Mouse (Mus musculus) lung, postnatal 14 days (tissue): ENCODE data around the gene Hist1h4j.
"Not testable (repeated sequence)": the region's sequence is repeated elsewhere in the genome, so short reads cannot be mapped to it uniquely, and the experiment has no call there.

Experiments used
- DNase-seq: peaks from one replicate; pipeline ENCODE4 v3.0.0; 2021

Gene Hist1h4j

DNA sequence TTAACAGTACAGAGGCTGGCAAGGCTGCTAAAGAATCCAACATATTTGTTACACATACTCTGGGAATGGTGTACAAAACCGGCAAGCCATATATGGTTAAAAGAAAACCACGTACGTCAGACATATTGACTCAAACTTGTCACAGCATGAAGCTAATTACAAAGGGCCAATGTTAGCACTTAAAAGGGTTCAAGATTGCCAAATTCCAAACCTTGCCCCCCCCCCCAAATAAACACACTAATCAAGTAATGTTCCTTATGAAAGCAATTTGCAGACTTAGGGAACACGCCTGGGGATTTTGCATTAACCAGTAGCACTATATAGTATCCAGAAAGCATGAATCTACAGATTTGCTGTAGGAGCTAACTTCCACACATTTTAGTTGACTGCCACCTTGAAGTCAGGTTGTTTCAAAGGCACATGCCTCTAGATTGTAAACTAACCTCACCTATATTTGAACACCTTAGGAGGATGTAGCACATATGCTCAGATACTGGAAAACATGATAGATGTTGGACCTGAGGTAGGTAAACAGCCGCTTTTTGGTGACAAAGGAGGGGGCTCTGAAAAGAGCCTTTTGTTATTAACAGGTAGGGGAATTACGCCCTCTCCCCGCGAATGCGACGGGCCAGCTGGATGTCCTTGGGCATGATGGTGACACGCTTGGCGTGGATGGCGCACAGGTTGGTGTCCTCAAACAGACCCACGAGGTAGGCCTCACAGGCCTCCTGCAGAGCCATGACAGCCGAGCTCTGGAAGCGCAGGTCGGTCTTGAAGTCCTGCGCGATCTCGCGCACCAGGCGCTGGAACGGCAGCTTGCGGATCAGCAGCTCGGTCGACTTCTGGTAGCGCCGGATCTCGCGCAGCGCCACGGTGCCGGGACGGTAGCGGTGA is 47.7 kb downstream of the Hist1h4j start:
- DNase-seq = not testable (repeated sequence)

DNA sequence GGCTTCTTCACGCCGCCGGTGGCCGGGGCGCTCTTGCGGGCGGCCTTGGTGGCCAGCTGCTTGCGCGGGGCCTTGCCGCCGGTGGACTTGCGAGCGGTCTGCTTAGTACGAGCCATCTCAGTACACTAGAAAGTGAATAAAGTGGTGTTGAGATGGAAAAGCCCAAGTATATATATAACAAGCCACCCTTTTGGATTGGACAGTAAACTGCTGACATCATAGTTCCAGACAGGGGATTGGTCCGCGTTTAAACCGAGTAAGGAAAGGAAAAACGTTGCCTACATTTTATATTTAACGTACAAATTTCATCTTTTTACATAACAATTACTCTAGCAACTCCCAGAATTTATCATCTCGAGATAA is 48.4 kb downstream of the Hist1h4j start, which contains the start of gene Hist1h3i:
Hist1h3i (minus strand) TSS at position 116 of the 363 bp plus-strand sequence.
- DNase-seq = peak; percentile 42

DNA sequence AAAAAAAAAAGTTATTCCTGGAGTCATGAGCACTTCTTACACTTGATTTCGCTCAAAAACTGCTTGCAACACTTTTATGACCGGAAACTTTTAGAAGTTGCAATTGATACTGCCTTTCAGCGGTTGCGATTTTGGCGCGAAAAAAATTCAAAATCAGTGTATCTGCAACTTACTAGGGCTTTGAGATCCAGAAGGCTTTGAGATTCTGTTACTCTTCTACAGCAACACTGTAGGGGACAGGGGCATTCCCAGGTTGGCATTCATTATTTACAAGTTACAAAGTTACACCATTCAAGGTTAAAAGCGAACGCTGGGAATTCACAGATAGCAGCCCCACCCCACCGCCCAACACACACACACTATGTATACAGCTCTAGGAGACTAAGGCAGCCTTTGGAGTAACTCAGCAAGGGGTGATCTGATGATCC is 48.9 kb downstream of the Hist1h4j start:
- DNase-seq = no peak

DNA sequence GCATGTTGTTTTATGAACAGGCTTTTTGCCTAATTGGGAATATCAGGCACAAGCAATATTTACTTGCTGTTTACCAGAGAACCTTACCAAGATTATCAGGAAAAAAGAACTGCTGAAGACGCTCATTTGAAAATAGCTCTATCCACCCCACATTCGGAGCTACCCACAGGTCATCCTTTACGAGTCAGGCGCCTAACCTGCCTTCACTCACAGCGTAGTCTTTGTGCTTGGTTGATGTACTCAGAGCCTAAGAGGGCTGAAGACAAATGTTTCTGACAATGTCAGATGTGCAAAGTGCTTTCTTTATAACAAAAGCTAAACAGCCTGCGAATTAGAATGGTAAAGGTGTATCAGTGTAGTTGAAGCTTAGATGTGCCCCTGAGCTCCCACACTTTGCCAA is 49.4 kb downstream of the Hist1h4j start:
- DNase-seq = no peak
